Mouse (Mus musculus) heart, embryonic 12.5 days (tissue): ENCODE results near the gene Smchd1. TPM values are rescaled to one million over a fixed set of nuclear protein-coding genes. Genes with fewer than 3 reads are reported as not detected.
"Not testable (repeated sequence)": the region's sequence is repeated elsewhere in the genome, so short reads cannot be mapped to it uniquely, and the experiment has no call there.

ENCODE experiments used
- ATAC-seq: fragments of 200-750 bp; cut with Nextera tagmentation; 2 replicates; pipeline ENCODE4 v1.8.0; 2017; ENCODE audit warnings: moderate TSS enrichment, moderate library complexity; ENCODE audit not compliant: insufficient number of reproducible peaks, low FRiP score
- H3K27ac ChIP-seq: fragments of 300-500 bp; sonication (generic); 2 replicates; pipeline ENCODE4 v1.5.1; 2016; ENCODE audit warnings: mild to moderate bottlenecking, moderate library complexity; ENCODE audit not compliant: poor library complexity, severe bottlenecking
- H3K27me3 ChIP-seq: fragments of 300-500 bp; sonication (generic); replicated peaks from 2 replicates; pipeline ENCODE4 v1.6.1; 2016; ENCODE audit warnings: mild to moderate bottlenecking, moderate library complexity
- H3K36me3 ChIP-seq: fragments of 300-500 bp; sonication (generic); 2 replicates; pipeline ENCODE4 v1.6.1; 2016; ENCODE audit warnings: mild to moderate bottlenecking, moderate library complexity
- H3K4me1 ChIP-seq: fragments of 300-500 bp; sonication (generic); replicated peaks from 2 replicates; pipeline ENCODE4 v1.6.1; 2016; ENCODE audit warnings: mild to moderate bottlenecking
- H3K4me2 ChIP-seq: fragments of 300-500 bp; sonication (generic); 2 replicates; pipeline ENCODE4 v1.6.1; 2016; ENCODE audit warnings: mild to moderate bottlenecking, moderate library complexity
- H3K4me3 ChIP-seq: fragments of 300-500 bp; sonication (generic); 2 replicates; pipeline ENCODE4 v1.5.1; 2016; ENCODE audit warnings: mild to moderate bottlenecking
- H3K9ac ChIP-seq: fragments of 300-500 bp; sonication (generic); 2 replicates; pipeline ENCODE4 v1.6.1; 2016; ENCODE audit warnings: mild to moderate bottlenecking, moderate library complexity
- H3K9me3 ChIP-seq: fragments of 300-500 bp; sonication (generic); replicated peaks from 2 replicates; pipeline ENCODE4 v1.6.1; 2016; ENCODE audit warnings: mild to moderate bottlenecking, moderate library complexity
- WGBS: fragments of 180-500 bp; shearing (Covaris S2); methylation state at CpG from one replicate; pipeline ENCODE4 v1.1.7; 2016; 5-methylcytosine and 5-hydroxymethylcytosine counted together
- polyA plus RNA-seq: library from polyadenylated mRNA; unstranded; fragments of >200 nt; fragmentation: Nextera tagmentation; extraction: Ambion mirVana; gene quantifications from 2 replicates; pipeline ENCODE4 v1.2.1, GENCODE M21; 2016

Gene Smchd1
- polyA plus RNA-seq, 1 experiment from 2014 or later = 46.0 TPM

DNA sequence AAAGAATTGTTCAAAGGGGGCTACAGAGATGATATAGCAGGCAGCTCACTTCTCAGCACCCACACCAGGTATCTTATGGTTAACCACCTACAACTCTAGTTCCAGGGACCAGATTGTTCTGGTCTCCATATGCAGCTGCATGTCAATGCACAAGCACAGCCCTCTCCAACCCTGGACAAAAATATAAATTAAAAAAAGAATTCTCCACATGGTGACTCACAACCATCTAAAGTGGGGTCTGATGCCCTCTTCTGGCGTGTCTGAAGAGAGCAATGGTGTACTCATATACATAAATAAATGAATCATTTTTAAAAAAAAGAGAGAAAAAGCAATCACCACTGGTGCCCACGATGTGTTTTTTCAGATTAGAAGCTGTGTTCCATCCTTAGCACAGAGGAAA lies 30.4 kb downstream of the Smchd1 start:
- H3K4me1 ChIP-seq = no peaks in the 10 kb centered on the region
- H3K36me3 ChIP-seq = peaks cover 42% of the 10 kb centered on the region
- H3K27me3 ChIP-seq = no peaks in the 10 kb centered on the region
- H3K4me3 ChIP-seq = no peak overlapping the region
- H3K27ac ChIP-seq = no peak overlapping the region
- no peak overlapping the region for H3K9ac ChIP-seq
- H3K4me2 ChIP-seq = no peak overlapping the region
- WGBS = 90% methylated on average over 2 of the region's 2 CpGs
- 0 out of 2 replicates have a peak, but pooled peaks cover 3% of the 10 kb centered on the region for H3K9me3 ChIP-seq
- no peak for ATAC-seq

DNA sequence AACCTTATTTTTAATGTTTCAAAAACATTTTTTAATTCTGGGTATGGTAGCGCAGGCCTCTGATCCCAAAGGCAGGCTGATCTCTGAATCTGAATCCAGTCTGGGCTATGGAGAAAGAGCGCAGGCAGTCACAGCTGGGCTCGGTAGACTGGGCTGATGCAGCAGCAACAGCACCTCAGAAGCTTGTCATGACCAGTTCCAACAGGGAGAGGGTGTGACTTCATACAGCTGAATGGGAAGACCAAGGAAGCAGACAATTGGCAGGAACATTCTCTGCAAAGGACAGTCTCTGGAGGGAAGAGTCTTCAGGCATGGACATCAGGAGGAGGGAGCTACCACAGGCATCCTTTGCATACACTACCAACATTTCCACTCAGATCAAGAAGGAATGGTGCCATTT lies 31.0 kb downstream of the Smchd1 start:
- peaks cover 45% of the 10 kb centered on the region for H3K36me3 ChIP-seq
- WGBS = 90% methylated on average over 3 of the region's 3 CpGs

DNA sequence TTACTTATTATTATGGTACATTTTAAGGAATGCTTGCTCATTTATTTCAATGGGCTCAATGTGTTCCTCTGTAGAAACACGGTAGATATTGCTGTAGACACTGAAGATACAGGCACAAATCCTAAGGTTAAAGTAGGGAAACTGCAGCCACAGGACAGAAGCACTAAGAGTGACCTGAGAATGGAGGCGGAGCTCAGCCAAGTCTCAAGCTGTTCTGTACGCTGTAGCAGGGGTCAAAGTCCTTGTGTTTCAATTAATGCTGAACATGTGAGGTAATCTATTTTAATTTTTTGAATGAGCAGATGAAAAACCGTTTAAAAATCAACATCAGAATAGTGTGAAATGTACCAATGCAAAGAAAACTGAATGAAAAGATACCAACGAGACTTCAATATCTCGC lies 31.9 kb downstream of the Smchd1 start:
- peaks cover 41% of the 10 kb centered on the region for H3K36me3 ChIP-seq
- H3K9me3 ChIP-seq = 0 out of 2 replicates have a peak, but pooled peaks cover 3% of the 10 kb centered on the region
- no peaks in the 10 kb centered on the region for H3K4me1 ChIP-seq
- no peak for ATAC-seq
- no peaks in the 10 kb centered on the region for H3K27me3 ChIP-seq
- no peak overlapping the region for H3K9ac ChIP-seq
- H3K4me2 ChIP-seq = no peak overlapping the region
- H3K27ac ChIP-seq = no peak overlapping the region
- WGBS = 89% methylated on average over 6 of the region's 6 CpGs
- H3K4me3 ChIP-seq = no peak overlapping the region

More for the DNA sequence above, 31.0 kb downstream of the Smchd1 start:
- no peaks in the 10 kb centered on the region for H3K27me3 ChIP-seq
- H3K9me3 ChIP-seq = 0 out of 2 replicates have a peak, but pooled peaks cover 3% of the 10 kb centered on the region
- no peak overlapping the region for H3K4me3 ChIP-seq
- no peak overlapping the region for H3K9ac ChIP-seq
- H3K4me1 ChIP-seq = no peaks in the 10 kb centered on the region
- no peak for ATAC-seq
- H3K27ac ChIP-seq = no peak overlapping the region
- no peak overlapping the region for H3K4me2 ChIP-seq

DNA sequence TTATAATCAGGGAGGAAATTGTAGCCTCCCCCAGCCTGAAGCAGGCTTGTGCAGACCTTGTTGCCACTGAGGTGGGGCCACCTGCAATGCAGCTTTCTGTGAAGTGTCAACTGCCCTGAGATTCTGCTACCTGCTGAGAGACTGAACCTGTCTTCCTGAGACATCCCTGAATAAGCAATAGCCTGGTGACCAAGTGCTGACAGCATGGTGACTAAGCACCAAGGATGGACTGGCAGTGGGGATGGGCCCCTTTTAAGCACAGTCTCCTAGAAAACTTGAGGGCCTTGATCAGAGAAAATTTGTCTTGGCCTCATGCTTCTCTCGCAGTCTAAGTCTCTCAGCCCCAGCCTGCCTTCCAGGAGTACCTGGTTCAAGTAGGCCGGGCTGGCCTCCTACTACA lies 52.6 kb downstream of the Smchd1 start:
- H3K4me2 ChIP-seq = not testable (repeated sequence)
- peaks cover 50% of the 10 kb centered on the region for H3K36me3 ChIP-seq
- WGBS = 93% methylated on average over 2 of the region's 2 CpGs

DNA sequence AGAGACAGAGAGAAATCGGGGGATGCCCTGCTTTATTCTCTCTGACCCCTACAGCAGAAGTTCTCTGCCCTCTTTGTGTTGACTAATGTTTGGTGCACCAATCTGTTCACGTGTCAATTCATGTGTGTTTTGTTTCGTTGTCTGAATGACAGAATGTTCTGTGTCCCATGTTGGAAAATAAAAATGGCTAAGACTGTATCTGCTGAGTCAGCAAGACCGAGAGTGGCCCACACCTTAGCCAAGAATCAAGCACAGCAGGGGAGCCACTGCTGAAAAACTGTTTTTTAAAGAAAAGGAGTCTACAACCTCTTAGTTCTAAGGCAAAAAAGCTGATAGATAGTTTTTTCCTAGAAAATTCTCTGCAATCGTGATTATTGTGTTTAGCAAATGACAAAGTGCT lies 55.7 kb downstream of the Smchd1 start:
- H3K27ac ChIP-seq, H3K9ac ChIP-seq, H3K4me1 ChIP-seq, H3K27me3 ChIP-seq, ATAC-seq, H3K4me2 ChIP-seq, H3K4me3 ChIP-seq: not testable (repeated sequence)
- Histone ChIP-seq H3K9me3 (peaks cover 13% of the 10 kb centered on the region), H3K36me3 (peaks cover 55% of the 10 kb centered on the region)
- 87% methylated on average over 5 of the region's 5 CpGs for WGBS

More for the DNA sequence above, 52.6 kb downstream of the Smchd1 start:
- peaks cover 13% of the 10 kb centered on the region for H3K9me3 ChIP-seq
- H3K4me1 ChIP-seq, H3K9ac ChIP-seq, H3K27me3 ChIP-seq, ATAC-seq, H3K4me3 ChIP-seq, H3K27ac ChIP-seq: not testable (repeated sequence)

DNA sequence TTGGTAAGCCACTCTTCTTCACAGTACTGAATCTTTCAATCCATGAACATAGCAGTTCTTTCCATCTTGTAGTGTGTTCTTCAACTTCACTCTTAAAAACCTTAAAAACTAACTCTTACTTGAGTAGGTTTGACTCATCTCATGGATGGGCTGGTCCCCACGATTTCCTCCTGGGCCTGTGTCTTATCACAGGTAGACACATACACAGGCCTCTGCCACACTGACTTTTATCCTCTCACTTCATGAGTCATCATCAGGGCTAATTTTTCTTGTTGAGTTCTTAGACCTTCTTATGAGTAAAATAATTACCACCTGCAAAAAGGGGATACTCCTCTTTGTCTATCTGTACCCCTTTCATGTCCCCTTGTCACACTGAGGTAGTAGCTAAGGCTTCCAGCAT lies 58.1 kb downstream of the Smchd1 start:
- Histone ChIP-seq H3K36me3 (peaks cover 46% of the 10 kb centered on the region), H3K9me3 (peaks cover 6% of the 10 kb centered on the region), H3K4me2 (no peak overlapping the region), H3K27ac (no peak overlapping the region), H3K27me3 (no peaks in the 10 kb centered on the region), H3K9ac (no peak overlapping the region), H3K4me1 (no peaks in the 10 kb centered on the region), H3K4me3 (no peak overlapping the region)
- WGBS = 91% methylated on average over 1 of the region's 1 CpGs
- ATAC-seq = no peak

DNA sequence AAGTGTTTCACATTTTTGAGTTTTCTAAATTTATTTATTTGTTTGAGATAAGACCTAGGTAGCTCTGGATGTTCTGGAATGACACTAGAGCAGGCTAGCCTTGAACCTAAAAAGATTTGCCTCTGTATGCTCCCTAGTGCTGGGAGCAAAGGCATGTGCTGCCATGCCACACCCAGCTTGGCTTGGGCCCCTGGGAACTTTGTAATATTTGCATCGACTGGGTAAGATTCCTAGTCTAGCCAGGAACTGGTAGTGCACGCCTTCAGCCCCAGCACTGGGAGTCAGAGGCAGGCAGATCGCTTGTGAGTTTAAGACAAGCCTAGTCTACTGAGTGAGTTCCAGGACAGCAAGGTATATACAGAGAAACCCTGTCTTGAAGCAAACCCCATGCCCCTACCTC lies 87.7 kb downstream of the Smchd1 start:
- no peaks in the 10 kb centered on the region for H3K4me1 ChIP-seq
- H3K27me3 ChIP-seq = no peaks in the 10 kb centered on the region
- WGBS = 91% methylated on average over 3 of the region's 3 CpGs
- no peak overlapping the region for H3K9ac ChIP-seq
- H3K9me3 ChIP-seq = no peaks in the 10 kb centered on the region
- H3K27ac ChIP-seq = no peak overlapping the region
- peaks cover 37% of the 10 kb centered on the region for H3K36me3 ChIP-seq
- H3K4me3 ChIP-seq = no peak overlapping the region
- H3K4me2 ChIP-seq = no peak overlapping the region
- ATAC-seq = no peak

DNA sequence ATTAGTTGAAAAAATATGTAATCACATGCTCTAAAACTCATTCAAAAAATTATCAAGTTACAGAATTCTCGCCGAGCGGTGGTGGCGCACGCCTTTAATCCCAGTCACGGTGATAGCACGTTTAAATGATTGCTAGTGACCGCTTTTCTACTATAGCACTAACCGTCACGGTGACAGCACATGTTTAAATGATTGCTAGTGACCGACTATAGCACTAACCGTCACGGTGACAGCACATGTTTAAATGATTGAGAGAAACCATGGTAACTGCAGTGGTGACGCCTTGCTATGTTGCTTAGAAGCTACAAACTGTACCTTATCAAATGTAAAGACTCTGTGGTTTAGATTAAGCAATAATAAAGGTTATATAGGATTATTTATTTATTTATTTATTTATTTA lies 94.8 kb downstream of the Smchd1 start:
- Histone ChIP-seq H3K27ac (no peak overlapping the region), H3K4me2 (no peak overlapping the region), H3K27me3 (no peaks in the 10 kb centered on the region), H3K9ac (no peak overlapping the region), H3K4me1 (no peaks in the 10 kb centered on the region), H3K9me3 (no peaks in the 10 kb centered on the region), H3K36me3 (peaks cover 29% of the 10 kb centered on the region), H3K4me3 (no peak overlapping the region)
- 96% methylated on average over 14 of the region's 14 CpGs for WGBS
- ATAC-seq = no peak

DNA sequence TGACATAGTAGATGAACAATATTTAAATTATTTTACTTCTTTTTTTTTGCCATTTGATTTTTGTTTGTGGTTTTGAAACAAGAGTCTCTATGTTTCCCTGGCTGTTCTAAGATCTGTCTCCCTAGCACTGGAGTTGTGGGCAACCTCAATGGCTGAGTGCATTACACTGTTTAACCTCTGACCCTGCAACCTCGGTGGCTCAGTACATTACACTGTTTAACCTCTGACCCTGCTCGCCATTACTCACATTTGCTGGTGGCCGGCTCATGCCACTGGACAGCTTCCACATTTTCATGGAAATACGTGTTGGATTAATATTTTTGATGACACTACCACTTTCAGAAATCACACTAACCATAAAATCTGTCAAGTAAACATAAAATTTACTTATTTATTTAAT lies 97.2 kb downstream of the Smchd1 start:
- no peak for ATAC-seq
- no peak overlapping the region for H3K4me3 ChIP-seq
- no peak overlapping the region for H3K27ac ChIP-seq
- WGBS = 79% methylated on average over 4 of the region's 4 CpGs
- no peaks in the 10 kb centered on the region for H3K9me3 ChIP-seq
- H3K9ac ChIP-seq = no peak overlapping the region
- no peak overlapping the region for H3K4me2 ChIP-seq
- H3K27me3 ChIP-seq = no peaks in the 10 kb centered on the region
- H3K36me3 ChIP-seq = peaks cover 38% of the 10 kb centered on the region
- H3K4me1 ChIP-seq = no peaks in the 10 kb centered on the region

DNA sequence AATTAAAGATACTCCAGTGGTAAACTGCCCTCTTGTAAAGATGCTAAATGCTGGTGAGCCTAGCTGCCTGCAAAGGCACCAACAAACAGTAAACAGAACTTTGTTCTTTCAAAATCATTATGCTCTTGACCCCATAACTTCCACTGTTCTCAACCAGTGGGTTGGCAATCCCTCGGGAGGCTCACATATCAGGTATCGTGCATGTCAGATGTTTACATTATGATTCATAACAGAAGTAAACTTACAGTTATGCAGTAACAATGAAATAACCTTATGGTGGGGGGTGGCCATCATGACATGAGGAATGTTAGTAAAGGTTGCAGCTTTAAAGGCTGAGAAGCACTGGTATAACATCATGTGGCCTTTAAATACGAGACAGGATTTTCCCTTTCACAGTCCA lies 119.6 kb downstream of the Smchd1 start:
- no peak overlapping the region for H3K4me3 ChIP-seq
- H3K27me3 ChIP-seq = no peaks in the 10 kb centered on the region
- peaks cover 69% of the 10 kb centered on the region for H3K36me3 ChIP-seq
- H3K4me1 ChIP-seq = no peaks in the 10 kb centered on the region
- H3K9ac ChIP-seq = no peak overlapping the region
- 88% methylated on average over 3 of the region's 3 CpGs for WGBS
- no peak overlapping the region for H3K4me2 ChIP-seq
- ATAC-seq = no peak
- no peaks in the 10 kb centered on the region for H3K9me3 ChIP-seq
- no peak overlapping the region for H3K27ac ChIP-seq

DNA sequence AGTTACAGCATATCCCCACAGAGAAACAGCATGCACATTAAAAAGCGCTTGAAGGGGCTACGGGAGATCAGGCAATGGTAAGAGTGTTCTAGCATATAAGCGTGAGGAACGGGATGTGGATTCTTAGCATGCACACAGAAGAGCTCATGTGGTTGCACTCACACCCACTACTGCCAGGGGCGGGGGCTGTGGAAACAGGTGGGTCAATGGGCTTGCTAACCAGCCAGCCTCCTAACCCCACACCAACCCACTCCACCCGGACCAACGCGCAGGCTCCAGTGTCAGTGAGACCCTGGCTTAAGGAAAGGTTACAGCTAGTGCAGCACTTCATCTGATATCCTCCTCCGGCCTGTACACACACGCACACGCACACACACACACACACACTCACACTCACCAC lies 120.9 kb downstream of the Smchd1 start:
- Histone ChIP-seq H3K36me3 (peaks cover 67% of the 10 kb centered on the region), H3K9me3 (no peaks in the 10 kb centered on the region), H3K27me3 (no peaks in the 10 kb centered on the region), H3K9ac (no peak overlapping the region), H3K4me2 (no peak overlapping the region), H3K4me1 (no peaks in the 10 kb centered on the region), H3K27ac (no peak overlapping the region), H3K4me3 (no peak overlapping the region)
- whole genome bisulfite sequencing = 94% methylated on average over 11 of the region's 11 CpGs
- ATAC-seq = no peak

DNA sequence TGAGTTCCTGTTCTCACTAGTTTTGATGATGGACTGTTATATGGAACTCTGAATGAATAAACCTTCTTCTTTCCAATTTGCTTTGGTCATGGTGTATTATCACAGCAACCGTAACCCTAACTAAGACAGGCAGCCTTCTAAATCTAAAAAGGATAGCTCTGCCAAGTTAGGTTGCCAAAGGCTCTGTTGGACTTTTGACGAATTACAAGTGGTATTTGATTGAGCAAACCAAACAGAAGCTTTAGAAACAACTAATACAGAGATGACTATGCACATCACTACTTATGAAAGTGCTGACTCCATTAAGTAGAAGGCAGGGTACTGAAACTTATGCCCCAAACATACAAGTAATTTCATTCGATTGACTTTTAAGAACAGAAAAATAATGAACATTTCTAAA lies 127.0 kb downstream of the Smchd1 start:
- H3K9me3 ChIP-seq = no peaks in the 10 kb centered on the region
- H3K4me3 ChIP-seq = no peak overlapping the region
- H3K4me2 ChIP-seq = no peak overlapping the region
- no peak for ATAC-seq
- H3K9ac ChIP-seq = no peak overlapping the region
- 93% methylated on average over 3 of the region's 3 CpGs for WGBS
- no peaks in the 10 kb centered on the region for H3K4me1 ChIP-seq
- H3K27me3 ChIP-seq = no peaks in the 10 kb centered on the region
- H3K27ac ChIP-seq = no peak overlapping the region
- peaks cover 76% of the 10 kb centered on the region for H3K36me3 ChIP-seq
